Mouse (Mus musculus): Measurements from ENCODE around the gene Lif. TPM values are rescaled to one million over a fixed set of nuclear protein-coding genes. Genes with fewer than 3 reads are reported as not detected.

The Lif gene
- total and polyA plus RNA-seq, 3 experiments = 0.02 to 1.2 (median 0.75) TPM

DNA sequence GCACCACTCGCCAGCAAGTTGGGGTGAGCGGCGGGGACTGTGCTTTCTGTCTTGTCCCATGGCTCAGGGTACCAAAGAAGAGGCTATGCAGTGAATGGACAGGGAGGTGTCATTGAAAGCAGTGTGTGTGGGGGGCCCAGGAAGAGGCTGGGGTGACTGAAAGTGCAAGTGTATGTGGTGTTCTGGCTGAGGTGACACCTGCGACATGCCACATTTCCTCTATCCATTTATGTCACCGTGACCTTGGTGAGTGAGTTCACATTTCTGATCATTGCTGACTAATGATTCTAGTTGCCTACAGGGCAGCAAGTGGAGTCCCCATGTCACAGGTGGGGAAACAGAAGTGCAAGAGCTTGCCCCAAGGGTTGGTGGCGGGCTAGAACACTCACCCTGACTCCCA, 11.1 kb downstream of the Lif start:
- ATAC-seq (ENCODE audit: extremely low read depth, insufficient number of reproducible peaks, low FRiP score, poor library complexity, severe bottlenecking) = no peak

DNA sequence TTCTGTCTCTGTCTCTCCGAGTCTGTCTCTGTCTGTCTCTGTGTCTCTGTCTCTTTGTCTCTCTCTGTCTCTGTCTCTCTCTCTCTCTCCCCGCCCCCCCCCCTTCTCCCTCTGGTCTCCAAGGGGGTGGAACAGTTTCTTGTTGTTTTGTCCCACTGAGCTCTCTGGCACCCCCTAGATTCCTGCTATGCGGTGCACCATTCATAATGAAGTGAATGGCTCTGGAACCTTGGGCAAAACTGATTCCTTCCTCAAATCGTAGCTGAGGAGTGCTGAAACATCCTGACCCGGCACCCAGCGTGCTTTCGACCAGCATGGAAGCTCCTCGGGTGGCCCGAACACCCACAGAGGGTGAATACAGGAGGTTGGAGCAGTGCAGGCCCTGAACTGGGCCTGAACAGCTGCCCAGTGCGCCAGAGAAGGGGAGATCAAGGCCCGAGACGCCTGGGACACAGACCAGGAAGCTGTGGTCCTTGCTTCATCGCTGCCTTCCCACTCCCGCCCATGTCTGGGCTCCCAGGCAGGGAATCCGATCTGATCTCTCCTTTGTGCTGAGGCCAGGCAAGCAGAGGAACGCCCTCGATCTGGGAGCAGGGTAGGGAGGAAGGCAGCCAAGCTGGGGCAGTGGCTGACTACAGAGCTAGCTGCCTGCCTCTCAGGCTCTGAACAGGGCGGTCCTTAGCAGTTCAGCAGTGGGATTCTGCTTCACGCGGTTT, 13.5 kb downstream of the Lif start:
- no peak for ATAC-seq (ENCODE audit: extremely low read depth, insufficient number of reproducible peaks, low FRiP score, poor library complexity, severe bottlenecking)
- no peak for TF ChIP-seq GATA1 (IDR thresholded peaks at IDR 0.05; ENCODE audit: borderline replicate concordance, low read length)
- TF ChIP-seq GATA2 (IDR thresholded peaks at IDR 0.05; ENCODE audit: borderline replicate concordance, low read depth, low read length) = no peak
- no peak for DNase-seq (ENCODE audit: low spot score)
- Histone ChIP-seq H3K9me3 (replicated peaks) (no peaks in the 10 kb centered on the region), H3K36me3 (replicated peaks) (no peaks in the 10 kb centered on the region), H3K4me3 (ENCODE audit: low read depth, low read length) (no peak overlapping the region), H3K27me3 (ENCODE audit: insufficient read depth, low read length) (peaks cover 84% of the 10 kb centered on the region), H3K4me1 (ENCODE audit: insufficient read depth, low read depth, low read length) (peaks cover 51% of the 10 kb centered on the region)

More for the DNA sequence above, 11.1 kb downstream of the Lif start:
- Histone ChIP-seq H3K4me3 (ENCODE audit: low read depth, low read length) (no peak overlapping the region), H3K27me3 (ENCODE audit: insufficient read depth, low read length) (peaks cover 87% of the 10 kb centered on the region), H3K9me3 (replicated peaks) (no peaks in the 10 kb centered on the region), H3K4me1 (ENCODE audit: insufficient read depth, low read depth, low read length) (peaks cover 60% of the 10 kb centered on the region), H3K36me3 (replicated peaks) (no peaks in the 10 kb centered on the region)
- no peak for DNase-seq (ENCODE audit: low spot score)
- no peak for TF ChIP-seq POLR2AphosphoS5 (IDR thresholded peaks at IDR 0.05; ENCODE audit: insufficient replicate concordance, low read depth, low read length)
- TF ChIP-seq TAL1 (conservative IDR thresholded peaks at IDR 0.05; ENCODE audit: low read depth, low read length) = no peak
- TF ChIP-seq GATA2 (IDR thresholded peaks at IDR 0.05; ENCODE audit: borderline replicate concordance, low read depth, low read length) = no peak

DNA sequence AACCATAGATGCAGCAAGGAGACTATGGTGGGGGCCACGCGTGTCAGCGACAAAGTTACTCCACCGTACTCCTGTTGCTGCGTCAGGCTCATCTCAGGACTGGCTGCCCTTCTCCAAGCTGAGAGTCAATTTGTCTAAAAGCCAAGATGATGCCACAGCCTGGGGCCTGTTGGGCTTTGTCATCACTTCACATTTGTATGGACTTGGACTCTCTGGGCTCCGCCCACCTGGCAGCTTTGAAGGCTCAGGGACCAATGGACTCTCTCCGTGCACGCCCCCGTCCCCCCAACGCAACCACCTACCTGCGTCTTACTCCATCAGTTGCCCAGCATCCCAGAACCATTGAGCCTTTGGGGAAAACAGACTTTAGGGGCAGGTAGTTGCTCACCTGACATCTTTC, 14.2 kb downstream of the Lif start:
- Histone ChIP-seq H3K4me3 (ENCODE audit: low read depth, low read length) (no peak overlapping the region), H3K36me3 (replicated peaks) (no peaks in the 10 kb centered on the region), H3K9me3 (replicated peaks) (no peaks in the 10 kb centered on the region), H3K4me1 (ENCODE audit: insufficient read depth, low read depth, low read length) (peaks cover 46% of the 10 kb centered on the region), H3K27me3 (ENCODE audit: insufficient read depth, low read length) (peaks cover 90% of the 10 kb centered on the region)
- DNase-seq (ENCODE audit: low spot score) (no peak), ATAC-seq (ENCODE audit: extremely low read depth, insufficient number of reproducible peaks, low FRiP score, poor library complexity, severe bottlenecking) (no peak)
- TF ChIP-seq CTCF (IDR thresholded peaks at IDR 0.05; ENCODE audit: low read depth, low read length) = no peak
- TF ChIP-seq GATA2 (IDR thresholded peaks at IDR 0.05; ENCODE audit: borderline replicate concordance, low read depth, low read length) = no peak
- TF ChIP-seq POLR2AphosphoS5 (IDR thresholded peaks at IDR 0.05; ENCODE audit: insufficient replicate concordance, low read depth, low read length) = no peak
- no peak for TF ChIP-seq GATA1 (IDR thresholded peaks at IDR 0.05; ENCODE audit: borderline replicate concordance, low read length)
- no peak for TF ChIP-seq TAL1 (conservative IDR thresholded peaks at IDR 0.05; ENCODE audit: low read depth, low read length)

DNA sequence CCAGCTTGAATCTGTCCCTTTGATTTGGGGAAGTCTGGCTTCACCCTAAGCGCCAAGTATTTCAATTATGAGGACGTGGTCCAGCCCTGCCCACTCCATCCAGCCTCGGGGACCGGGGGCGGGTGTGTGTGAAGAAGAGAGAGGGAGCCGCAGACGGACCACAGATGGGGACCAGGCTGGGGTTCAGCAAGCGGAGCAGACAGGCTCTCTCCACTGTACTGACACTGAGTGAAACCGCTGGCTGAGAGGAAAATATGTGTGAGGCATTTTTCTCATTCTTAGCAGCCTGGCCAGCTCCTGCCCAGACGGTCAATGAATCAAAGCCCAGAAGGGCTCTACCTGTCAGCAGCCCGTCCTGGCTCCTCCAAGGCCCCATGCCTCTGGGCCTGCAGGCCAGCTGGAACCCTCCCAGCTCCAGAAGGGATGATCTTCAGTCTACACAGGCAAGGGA, 19.1 kb downstream of the Lif start:
- Histone ChIP-seq H3K9me3 (replicated peaks) (no peaks in the 10 kb centered on the region), H3K36me3 (replicated peaks) (no peaks in the 10 kb centered on the region), H3K4me1 (ENCODE audit: insufficient read depth, low read depth, low read length) (peaks cover 20% of the 10 kb centered on the region; the same call in 1 of the 2 replicates), H3K27me3 (ENCODE audit: insufficient read depth, low read length) (peaks cover 84% of the 10 kb centered on the region), H3K4me3 (ENCODE audit: low read depth, low read length) (no peak overlapping the region)
- ATAC-seq (ENCODE audit: extremely low read depth, insufficient number of reproducible peaks, low FRiP score, poor library complexity, severe bottlenecking) (no peak), DNase-seq (ENCODE audit: low spot score) (no peak)
- TF ChIP-seq GATA1 (IDR thresholded peaks at IDR 0.05; ENCODE audit: borderline replicate concordance, low read length) = no peak
- TF ChIP-seq POLR2AphosphoS5 (IDR thresholded peaks at IDR 0.05; ENCODE audit: insufficient replicate concordance, low read depth, low read length) = no peak
- TF ChIP-seq CTCF (IDR thresholded peaks at IDR 0.05; ENCODE audit: low read depth, low read length) = no peak
- no peak for TF ChIP-seq GATA2 (IDR thresholded peaks at IDR 0.05; ENCODE audit: borderline replicate concordance, low read depth, low read length)
- TF ChIP-seq TAL1 (conservative IDR thresholded peaks at IDR 0.05; ENCODE audit: low read depth, low read length) = no peak

DNA sequence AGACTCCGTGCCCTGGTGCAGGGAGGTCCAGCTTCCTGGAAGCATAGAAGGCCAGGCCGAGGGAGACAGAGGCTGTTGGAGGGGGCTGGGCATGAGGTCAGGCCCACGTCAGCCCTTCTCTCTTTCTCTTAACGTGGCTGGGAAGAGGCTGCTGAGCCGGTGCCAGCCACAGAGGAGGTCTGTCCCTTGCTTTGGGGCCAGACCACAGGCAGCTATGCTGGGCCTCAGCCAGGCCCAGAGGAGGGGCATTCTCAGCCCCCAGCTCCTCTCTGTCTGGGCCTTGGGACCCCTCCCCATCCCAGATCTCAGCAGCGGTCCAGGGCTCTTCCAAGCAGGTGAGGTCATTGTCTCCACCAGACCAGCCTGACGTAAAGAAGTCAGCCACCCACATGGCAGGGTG, 22.6 kb downstream of the Lif start:
- TF ChIP-seq CTCF (IDR thresholded peaks at IDR 0.05; ENCODE audit: low read depth, low read length) = no peak
- TF ChIP-seq TAL1 (conservative IDR thresholded peaks at IDR 0.05; ENCODE audit: low read depth, low read length) = no peak
- no peak for TF ChIP-seq GATA1 (IDR thresholded peaks at IDR 0.05; ENCODE audit: borderline replicate concordance, low read length)
- no peak for TF ChIP-seq POLR2AphosphoS5 (IDR thresholded peaks at IDR 0.05; ENCODE audit: insufficient replicate concordance, low read depth, low read length)
- no peak for TF ChIP-seq GATA2 (IDR thresholded peaks at IDR 0.05; ENCODE audit: borderline replicate concordance, low read depth, low read length)
- DNase-seq (ENCODE audit: low spot score) = no peak
- H3K4me3 ChIP-seq (ENCODE audit: low read depth, low read length) = no peak overlapping the region
- H3K9me3 ChIP-seq (replicated peaks) = no peaks in the 10 kb centered on the region
- H3K4me1 ChIP-seq (ENCODE audit: insufficient read depth, low read depth, low read length) = peaks cover 21% of the 10 kb centered on the region
- peaks cover 61% of the 10 kb centered on the region for H3K27me3 ChIP-seq (ENCODE audit: insufficient read depth, low read length)
- ATAC-seq (ENCODE audit: extremely low read depth, insufficient number of reproducible peaks, low FRiP score, poor library complexity, severe bottlenecking) = no peak
- no peaks in the 10 kb centered on the region for H3K36me3 ChIP-seq (replicated peaks)

DNA sequence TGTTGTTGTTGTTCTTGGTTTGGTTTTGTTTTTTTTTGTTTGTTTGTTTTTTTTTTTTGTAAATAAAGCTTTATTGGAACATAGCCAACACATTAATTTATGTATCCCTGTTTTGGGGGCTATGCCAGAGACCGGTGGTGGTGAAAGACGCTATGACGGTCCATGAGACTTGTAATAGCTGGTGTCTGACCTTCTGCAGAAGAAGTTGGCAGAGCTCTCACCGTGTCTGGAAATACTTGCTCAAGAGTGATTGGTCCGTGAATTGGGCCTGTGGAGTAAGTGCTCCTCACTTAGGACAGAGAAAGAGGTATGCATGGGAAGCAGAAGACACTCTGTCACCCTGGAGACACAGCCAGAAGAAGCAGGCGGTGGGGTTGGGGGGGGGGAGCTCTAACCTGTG, 24.5 kb downstream of the Lif start:
- no peak for ATAC-seq (ENCODE audit: extremely low read depth, insufficient number of reproducible peaks, low FRiP score, poor library complexity, severe bottlenecking)
- H3K4me3 ChIP-seq (ENCODE audit: low read depth, low read length) = no peak overlapping the region
- no peaks in the 10 kb centered on the region for H3K36me3 ChIP-seq (replicated peaks)
- H3K27me3 ChIP-seq (ENCODE audit: insufficient read depth, low read length) = peaks cover 42% of the 10 kb centered on the region
- no peaks in the 10 kb centered on the region for H3K9me3 ChIP-seq (replicated peaks)
- TF ChIP-seq GATA2 (IDR thresholded peaks at IDR 0.05; ENCODE audit: borderline replicate concordance, low read depth, low read length) (no peak), CTCF (IDR thresholded peaks at IDR 0.05; ENCODE audit: low read depth, low read length) (no peak), GATA1 (IDR thresholded peaks at IDR 0.05; ENCODE audit: borderline replicate concordance, low read length) (no peak), POLR2AphosphoS5 (IDR thresholded peaks at IDR 0.05; ENCODE audit: insufficient replicate concordance, low read depth, low read length) (no peak), TAL1 (conservative IDR thresholded peaks at IDR 0.05; ENCODE audit: low read depth, low read length) (no peak)
- H3K4me1 ChIP-seq (ENCODE audit: insufficient read depth, low read depth, low read length) = peaks cover 31% of the 10 kb centered on the region
- DNase-seq (ENCODE audit: low spot score) = no peak
